Mouse (Mus musculus) heart, adult 11 months (tissue): ENCODE measurements at regions not wholly inside any gene's neighbourhood (a gene's known extent, or its start where the extent isn't known, plus 50 kb on each side); places are given as distances from the start of the nearest gene placed in this dataset.

Experiments used
- DNase-seq: peaks from one replicate; pipeline ENCODE4 v3.0.0; 2022

DNA sequence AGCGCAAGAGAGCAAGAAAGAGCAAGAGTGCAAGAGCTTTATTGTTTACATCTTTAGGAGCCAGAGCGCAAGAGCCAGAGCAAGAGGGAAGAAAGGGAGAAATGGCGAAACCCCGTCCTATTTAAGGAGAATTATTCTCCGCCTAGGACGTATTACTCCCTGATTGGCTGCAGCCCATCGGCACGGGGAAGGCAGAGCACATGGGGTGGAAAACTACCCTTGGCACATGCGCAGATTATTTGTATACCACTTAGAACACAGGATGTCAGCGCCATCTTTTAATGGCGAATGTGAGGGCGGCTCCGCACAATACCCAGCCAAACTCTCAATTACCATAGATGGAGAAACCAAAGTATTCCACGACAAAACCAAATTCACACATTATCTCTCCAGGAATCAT, 2464.4 kb upstream of the Pcdh20 start:
- peak; percentile 78 for DNase-seq

DNA sequence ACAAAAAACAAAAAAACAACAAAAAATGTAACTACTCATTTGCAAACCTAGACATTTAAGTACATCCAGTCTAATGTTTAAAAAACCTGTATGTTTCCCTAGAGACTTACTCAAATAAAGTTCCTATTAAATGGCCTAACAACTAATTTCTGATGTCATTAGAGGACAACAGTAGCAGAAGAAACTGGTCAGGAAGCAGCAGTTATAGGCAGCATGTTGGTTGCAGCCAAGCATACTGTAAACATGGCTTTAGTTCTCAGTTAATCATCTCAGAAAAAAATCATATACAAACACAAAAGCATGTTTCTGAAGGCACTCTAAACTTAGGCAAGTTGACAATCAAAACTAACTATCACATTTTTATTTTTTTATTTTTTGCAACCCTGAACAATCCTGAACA, 2434.1 kb upstream of the Pcdh20 start:
- DNase-seq: no peak

DNA sequence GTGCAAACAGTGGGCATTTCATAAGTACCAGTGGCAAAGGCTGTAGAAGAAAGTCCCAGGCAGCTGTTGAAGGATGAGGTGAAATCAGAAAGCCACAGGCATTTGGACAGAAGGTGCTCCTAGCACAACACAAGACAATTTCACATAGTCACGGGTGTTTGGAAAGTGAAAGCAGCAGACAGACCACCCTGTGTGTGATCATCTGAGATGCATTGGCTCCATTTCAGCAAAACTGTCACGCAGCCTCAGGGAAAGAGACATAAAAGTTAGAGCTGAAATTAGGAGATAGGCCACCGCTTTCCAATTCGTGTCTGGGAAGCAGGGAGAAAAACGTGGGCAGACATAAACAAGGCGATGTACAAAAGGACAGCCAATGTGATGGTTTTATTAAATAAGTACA, 2418.5 kb upstream of the Pcdh20 start:
- no peak for DNase-seq
